8 mouse cellular contexts compared by ENCODE assay signal in genomic region chr14:122902136-122902535, GRCm38 (mm10). TPM values are rescaled to one million over a fixed set of nuclear protein-coding genes. Genes with fewer than 3 reads are reported as not detected.
A peak's percentile ranks its signal among the peaks of the same experiment; 100 is the strongest.
DNase-seq lines count a peak whose midpoint lies in the region; ATAC-seq and TF ChIP-seq lines count a peak whose summit lies in the region.

No protein-coding gene starts in this region.

- no peak overlapping the region for H3K4me3 ChIP-seq in layer of hippocampus, adult 2 months
- H3K4me3 ChIP-seq in liver, postnatal 0 days (ENCODE audit: low read depth, low read length), result no peak overlapping the region

- H3K27ac ChIP-seq in layer of hippocampus, adult 2 months, result peak overlapping the region; percentile 61
- H3K27ac ChIP-seq in liver, postnatal 0 days (ENCODE audit: low read depth), result peak overlapping the region; percentile 61

- H3K4me2 ChIP-seq in liver, postnatal 0 days (ENCODE audit: low read depth, low read length), result peak overlapping the region; percentile 27; the same call in 1 of the 2 replicates

- intact Hi-C loops in heart, postnatal 14 days (cut with DNase I), result no loop called here

- H3K4me1 ChIP-seq in liver, postnatal 0 days (ENCODE audit: insufficient read depth), result peaks cover 12% of the 10 kb centered on the region

- no peak for TF ChIP-seq CTCF in layer of hippocampus, adult 2 months (conservative IDR thresholded peaks at IDR 0.05)
- no peak for TF ChIP-seq CTCF in liver, postnatal 0 days (IDR thresholded peaks at IDR 0.05; ENCODE audit: low read depth)

- no peak for TF ChIP-seq EP300 in liver, postnatal 0 days (IDR thresholded peaks at IDR 0.05; ENCODE audit: low read depth)

- no peaks in the 10 kb centered on the region for H3K27me3 ChIP-seq in liver, postnatal 0 days (ENCODE audit: insufficient read depth, low read length)

- no peak for DNase-seq in layer of hippocampus, adult 2 months (ENCODE audit: low spot score in 2 of 2)
- DNase-seq in layer of hippocampus, adult 11-12 months (ENCODE audit: low spot score), result no peak
- DNase-seq in adrenal gland, adult 8-10 months, result peak; percentile 18
- peak; percentile 33 to 37 for DNase-seq in heart, postnatal 14 days
- DNase-seq in liver, postnatal 0 days, result peak; percentile 57
- DNase-seq in thymus, postnatal 4 days, result peak; percentile 41
- DNase-seq in layer of hippocampus, adult 18-20 months (ENCODE audit: low spot score in 2 of 2), result no peak
- no peak for DNase-seq in frontal cortex, postnatal 36 days (ENCODE audit: low spot score in 2 of 2)

- no peak overlapping the region for H3K9ac ChIP-seq in liver, postnatal 0 days (replicated peaks)

- ATAC-seq in liver, postnatal 0 days, result peak; percentile 30

- no peaks in the 10 kb centered on the region for H3K9me3 ChIP-seq in liver, postnatal 0 days (ENCODE audit: low read length)

- WGBS in liver, postnatal 0 days (ENCODE audit: insufficient replicate concordance), result 50% methylated on average over 2 of the region's 2 CpGs

- H3K36me3 ChIP-seq in liver, postnatal 0 days (replicated peaks; ENCODE audit: insufficient read depth, low read length), result no peaks in the 10 kb centered on the region

RNA-seq across cellular contexts. Expression of gene Ggact, which starts 11.4 kb away (rescaled TPM):
- total RNA-seq in layer of hippocampus, adult 2 months (2021), result 10 to 100 TPM; 32.1 to 34.3 TPM
- total RNA-seq in adrenal gland, adult 8-10 months (2022), result 10 to 100 TPM; 54.0 to 62.7 (median 56.5) TPM
- 10 to 100 TPM; 22.5 to 25.0 TPM for total RNA-seq in heart, postnatal 14 days (2021)
- 74.0 and 78.4 TPM in 2 replicates for polyA plus RNA-seq in liver, postnatal 0 days (2015; fragmentation: Nextera tagmentation; extraction: Ambion mirVana)
- 10 to 100 TPM; 39.1 to 40.5 TPM for total RNA-seq in layer of hippocampus, adult 18-20 months (2021)

Comparison
In these comparisons a context has a peak if more than half of its experiments do, and no peak if none do; other contexts are left out.
1. DNase-seq: peak in adrenal gland, adult 8-10 months (single experiment), heart, postnatal 14 days (2 of 2), liver, postnatal 0 days (single experiment) and thymus, postnatal 4 days (single experiment); none in layer of hippocampus, adult 2 months (0 of 2), layer of hippocampus, adult 11-12 months (single experiment), layer of hippocampus, adult 18-20 months (0 of 2) and frontal cortex, postnatal 36 days (0 of 2).